Mouse (Mus musculus): Measurements from ENCODE around the gene Ptch1. TPM values are rescaled to one million over a fixed set of nuclear protein-coding genes. Genes with fewer than 3 reads are reported as not detected.
A peak's percentile ranks its signal among the peaks of the same experiment; 100 is the strongest.

Ptch1 gene
- polyA plus RNA-seq (2015; fragmentation: Nextera tagmentation; extraction: Ambion mirVana), result 19.2 and 22.1 TPM in 2 replicates

DNA sequence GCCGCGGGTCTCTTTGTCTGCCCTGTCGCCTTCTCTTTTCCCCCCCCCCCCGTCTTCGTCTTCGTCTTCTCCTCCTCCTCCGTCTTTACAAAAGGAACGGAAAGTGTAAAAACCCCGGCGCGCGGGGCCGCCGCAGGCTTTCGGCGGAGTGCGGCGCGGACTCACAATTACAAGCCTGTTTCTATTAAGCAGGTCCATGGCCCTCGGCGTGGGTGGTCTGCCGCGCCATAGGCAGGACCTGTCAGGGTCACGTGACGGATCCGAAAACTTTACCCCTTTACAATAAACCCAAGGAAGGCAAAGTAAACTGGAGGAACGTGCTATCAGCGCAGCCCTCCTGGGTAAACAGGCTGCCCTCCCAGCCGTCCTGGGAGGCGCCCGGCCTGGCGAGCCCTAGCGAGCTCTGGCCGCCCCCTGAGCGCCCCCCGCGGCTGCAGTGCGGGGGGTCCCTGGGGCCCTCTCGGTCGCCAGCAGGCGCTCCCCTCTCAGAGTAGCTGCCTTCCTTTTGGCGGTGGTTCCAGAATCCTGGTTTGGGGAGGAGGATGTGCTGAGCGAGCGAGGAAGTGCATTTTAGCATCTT lies at the start of gene Ptch1:
Gene Ptch1 (minus strand): TSS at position 343 of the 580 bp plus-strand sequence.
- no peaks in the 10 kb centered on the region for H3K9me3 ChIP-seq
- peak; percentile 55 for ATAC-seq (ENCODE audit: low read depth)
- peaks cover 42% of the 10 kb centered on the region for H3K4me1 ChIP-seq (replicated peaks)
- WGBS, result under 1% methylated on average over 41 of the region's 44 CpGs
- peak within 1 kb of the TSS; percentile 71 for H3K4me3 ChIP-seq
- peaks cover 53% of the 10 kb centered on the region for H3K27me3 ChIP-seq
- peak within 1 kb of the TSS; percentile 97 for H3K9ac ChIP-seq
- no peaks in the 10 kb centered on the region for H3K36me3 ChIP-seq
- H3K4me2 ChIP-seq, result peak within 1 kb of the TSS; percentile 95
- H3K27ac ChIP-seq (replicated peaks), result peak within 1 kb of the TSS; percentile 96

DNA sequence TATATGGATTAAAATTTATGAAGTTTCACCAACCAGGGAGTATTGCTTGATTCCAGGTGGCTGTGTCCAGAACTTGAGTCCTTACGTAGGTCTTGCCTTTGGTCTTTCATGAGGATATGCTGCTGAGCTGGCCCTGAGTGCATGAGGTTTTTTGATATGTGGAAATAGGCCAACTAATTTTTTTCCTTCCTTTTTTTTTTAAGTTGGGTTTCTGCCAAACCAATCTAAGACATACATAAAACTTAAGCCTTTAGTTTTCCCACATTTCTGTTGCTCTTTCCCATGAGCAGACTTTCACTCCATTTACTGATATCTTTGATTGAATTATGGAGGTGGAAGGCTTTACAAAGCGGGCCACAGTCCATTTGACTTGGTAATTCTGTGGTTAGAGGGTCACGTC lies 47.9 kb upstream of the Ptch1 start:
- ATAC-seq (ENCODE audit: low read depth), result no peak
- Histone ChIP-seq H3K4me3 (no peak overlapping the region), H3K27ac (replicated peaks) (no peak overlapping the region), H3K36me3 (no peaks in the 10 kb centered on the region), H3K27me3 (no peaks in the 10 kb centered on the region), H3K9me3 (no peaks in the 10 kb centered on the region), H3K4me1 (replicated peaks) (no peaks in the 10 kb centered on the region), H3K4me2 (no peak overlapping the region), H3K9ac (no peak overlapping the region)
- WGBS, result 59% methylated on average over 3 of the region's 3 CpGs

DNA sequence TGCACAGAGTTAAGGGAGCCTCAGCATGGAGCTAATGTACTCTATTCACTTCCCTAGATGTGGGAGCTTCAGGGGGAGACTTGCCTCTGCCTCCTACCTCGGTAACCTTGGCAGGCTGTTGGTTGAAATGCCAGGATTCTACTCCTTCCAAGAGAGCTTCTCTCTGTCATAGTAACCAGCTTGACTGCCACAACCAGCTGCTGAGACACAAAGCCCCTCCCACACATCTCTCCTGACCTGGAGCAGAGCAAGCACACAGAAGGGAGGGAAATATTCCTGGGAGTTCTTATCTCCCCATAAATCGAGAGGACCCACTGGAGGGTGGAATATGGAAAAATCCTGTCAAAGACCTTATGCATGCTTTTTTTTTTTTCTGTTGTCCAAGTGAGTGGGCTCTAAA lies 39.8 kb upstream of the Ptch1 start:
- Histone ChIP-seq H3K9ac (no peak overlapping the region), H3K36me3 (no peaks in the 10 kb centered on the region), H3K27me3 (no peaks in the 10 kb centered on the region), H3K4me1 (replicated peaks) (peaks cover 10% of the 10 kb centered on the region; the same call in 1 of the 2 replicates), H3K9me3 (no peaks in the 10 kb centered on the region), H3K4me2 (no peak overlapping the region), H3K27ac (replicated peaks) (no peak overlapping the region), H3K4me3 (no peak overlapping the region)
- WGBS, result 67% methylated on average over 2 of the region's 2 CpGs
- no peak for ATAC-seq (ENCODE audit: low read depth)

DNA sequence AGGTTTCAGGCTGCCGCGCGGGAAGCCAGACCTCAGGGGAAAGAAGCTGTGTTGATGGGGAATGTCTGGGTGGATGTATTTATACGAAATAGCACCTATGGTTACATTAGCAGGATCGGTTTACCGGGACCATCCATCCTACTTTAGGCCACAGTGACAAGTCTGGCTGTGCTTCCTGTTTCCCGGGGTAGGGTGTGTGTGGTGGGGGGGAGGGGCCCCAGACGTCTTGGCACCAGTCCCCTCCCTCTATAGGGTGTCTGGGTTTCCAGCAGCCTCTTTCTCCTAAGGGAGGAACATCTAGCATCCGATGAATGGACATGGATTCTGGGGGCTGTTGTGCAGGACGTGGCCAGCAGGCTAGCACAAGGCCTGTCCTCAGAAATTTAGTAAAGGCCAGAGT lies 36.3 kb upstream of the Ptch1 start:
- Histone ChIP-seq H3K9me3 (no peaks in the 10 kb centered on the region), H3K4me3 (no peak overlapping the region), H3K4me1 (replicated peaks) (peaks cover 10% of the 10 kb centered on the region; the same call in 1 of the 2 replicates), H3K27me3 (no peaks in the 10 kb centered on the region), H3K36me3 (no peaks in the 10 kb centered on the region), H3K9ac (no peak overlapping the region), H3K4me2 (no peak overlapping the region), H3K27ac (replicated peaks) (no peak overlapping the region)
- no peak for ATAC-seq (ENCODE audit: low read depth)
- 32% methylated on average over 10 of the region's 10 CpGs for WGBS

DNA sequence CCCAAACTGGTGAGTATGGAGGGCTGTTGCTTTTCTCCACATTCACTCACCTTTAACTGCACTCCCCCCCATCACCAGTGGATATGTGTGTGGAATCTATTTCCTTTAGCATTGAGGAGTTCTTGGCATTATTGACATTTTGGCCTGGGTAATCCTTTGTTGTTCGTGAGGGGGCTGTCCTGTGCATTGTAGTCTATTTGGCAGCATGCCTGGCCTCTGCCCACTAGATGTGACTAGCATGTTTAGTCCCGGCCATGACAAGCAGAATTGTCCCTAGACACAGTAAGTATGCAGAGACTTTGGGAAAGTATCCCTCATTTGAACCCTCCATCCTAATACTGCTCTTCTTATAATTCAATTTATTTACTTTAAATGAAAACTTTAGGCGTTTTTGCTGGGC lies 24.2 kb upstream of the Ptch1 start:
- Histone ChIP-seq H3K27ac (replicated peaks) (no peak overlapping the region), H3K4me1 (replicated peaks) (peaks cover 8% of the 10 kb centered on the region; the same call in 1 of the 2 replicates), H3K4me3 (no peak overlapping the region), H3K9me3 (no peaks in the 10 kb centered on the region), H3K9ac (no peak overlapping the region), H3K36me3 (no peaks in the 10 kb centered on the region), H3K27me3 (no peaks in the 10 kb centered on the region), H3K4me2 (no peak overlapping the region)
- 53% methylated on average over 3 of the region's 3 CpGs for WGBS
- peak; percentile 69 for ATAC-seq (ENCODE audit: low read depth)

DNA sequence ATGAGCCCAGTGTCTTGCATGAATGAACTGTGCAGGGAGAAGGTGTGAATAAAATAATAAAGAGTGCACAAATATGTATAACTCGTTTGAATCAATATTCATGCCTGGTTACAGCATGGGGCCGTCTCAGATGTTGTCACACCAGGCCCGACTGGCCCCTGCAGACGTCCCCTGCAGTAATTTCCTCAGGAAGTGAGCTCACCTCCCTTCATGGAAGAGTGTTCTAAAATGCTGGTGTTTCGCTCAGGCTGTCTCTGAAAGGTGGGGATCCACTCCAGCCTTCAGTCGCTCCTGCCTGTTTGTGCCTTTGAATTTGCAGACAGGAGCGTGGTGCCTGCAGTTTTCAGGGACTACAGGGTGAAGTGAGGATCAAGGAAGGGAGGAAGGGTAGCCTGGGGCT lies 22.5 kb upstream of the Ptch1 start:
- WGBS, result 73% methylated on average over 7 of the region's 7 CpGs
- Histone ChIP-seq H3K4me1 (replicated peaks) (peaks cover 8% of the 10 kb centered on the region; the same call in 1 of the 2 replicates), H3K27me3 (no peaks in the 10 kb centered on the region), H3K9ac (no peak overlapping the region), H3K27ac (replicated peaks) (no peak overlapping the region), H3K9me3 (no peaks in the 10 kb centered on the region), H3K4me2 (no peak overlapping the region), H3K36me3 (no peaks in the 10 kb centered on the region), H3K4me3 (no peak overlapping the region)
- ATAC-seq (ENCODE audit: low read depth), result no peak

DNA sequence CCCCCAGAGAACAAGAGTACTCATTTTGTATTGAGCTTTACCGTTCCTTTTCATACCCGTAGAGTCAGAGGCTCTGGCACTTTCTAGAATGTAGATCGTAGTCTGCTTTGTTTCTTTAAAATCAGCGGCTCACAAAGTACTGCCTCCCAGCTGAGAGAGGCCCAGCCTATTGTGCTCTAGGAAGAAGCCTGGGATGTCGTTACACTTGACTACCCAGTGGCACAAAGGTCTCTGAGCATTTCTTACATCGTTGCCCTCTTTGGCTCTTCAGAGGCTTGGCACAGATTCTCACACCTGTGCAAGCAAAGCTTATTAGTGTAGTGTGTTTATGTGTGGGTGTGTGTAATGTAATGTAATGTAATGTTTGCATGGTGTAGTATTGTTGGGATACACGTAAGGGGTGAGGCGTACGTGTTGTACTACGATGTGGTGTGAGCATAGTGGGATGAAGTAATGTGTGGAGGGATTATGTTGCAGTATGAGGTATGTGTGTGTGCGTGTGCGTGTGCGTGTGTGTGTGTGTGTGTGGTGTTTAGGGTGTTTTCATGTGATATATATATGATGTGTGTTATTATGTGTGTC lies 20.2 kb upstream of the Ptch1 start:
- H3K36me3 ChIP-seq, result no peaks in the 10 kb centered on the region
- no peak overlapping the region for H3K4me2 ChIP-seq
- 55% methylated on average over 13 of the region's 13 CpGs for WGBS
- H3K9me3 ChIP-seq, result no peaks in the 10 kb centered on the region
- ATAC-seq (ENCODE audit: low read depth), result 0 out of 2 replicates have a peak, but pooled peaks have one; percentile 34
- H3K9ac ChIP-seq, result 0 out of 2 replicates have a peak overlapping the region, but pooled peaks have one; percentile 5
- no peak overlapping the region for H3K4me3 ChIP-seq
- no peak overlapping the region for H3K27ac ChIP-seq (replicated peaks)
- H3K27me3 ChIP-seq, result no peaks in the 10 kb centered on the region
- peaks cover 8% of the 10 kb centered on the region; the same call in 1 of the 2 replicates for H3K4me1 ChIP-seq (replicated peaks)

DNA sequence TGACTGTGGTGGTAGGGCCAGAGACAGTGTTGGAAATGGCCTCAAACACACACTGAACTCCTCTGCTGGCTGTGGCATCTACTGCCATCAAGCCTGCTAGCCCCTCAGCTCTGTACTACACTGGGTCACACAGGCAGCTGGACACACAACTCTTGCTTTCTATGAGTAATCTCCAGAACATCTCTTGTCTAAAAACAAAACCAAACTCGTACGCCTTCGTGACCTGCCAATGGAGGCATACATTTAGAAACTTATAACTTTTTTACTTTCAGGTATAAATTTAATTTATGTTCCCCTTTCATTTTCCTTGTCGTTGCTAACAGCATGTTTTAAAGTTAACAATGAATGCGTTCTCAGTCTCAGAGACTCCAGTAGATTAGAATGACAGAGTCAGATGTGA lies 19.4 kb upstream of the Ptch1 start:
- Histone ChIP-seq H3K9me3 (no peaks in the 10 kb centered on the region), H3K27ac (replicated peaks) (no peak overlapping the region), H3K36me3 (no peaks in the 10 kb centered on the region), H3K4me1 (replicated peaks) (peaks cover 8% of the 10 kb centered on the region; the same call in 1 of the 2 replicates), H3K4me3 (no peak overlapping the region), H3K4me2 (no peak overlapping the region), H3K9ac (no peak overlapping the region), H3K27me3 (no peaks in the 10 kb centered on the region)
- ATAC-seq (ENCODE audit: low read depth), result no peak
- 82% methylated on average over 5 of the region's 5 CpGs for WGBS

DNA sequence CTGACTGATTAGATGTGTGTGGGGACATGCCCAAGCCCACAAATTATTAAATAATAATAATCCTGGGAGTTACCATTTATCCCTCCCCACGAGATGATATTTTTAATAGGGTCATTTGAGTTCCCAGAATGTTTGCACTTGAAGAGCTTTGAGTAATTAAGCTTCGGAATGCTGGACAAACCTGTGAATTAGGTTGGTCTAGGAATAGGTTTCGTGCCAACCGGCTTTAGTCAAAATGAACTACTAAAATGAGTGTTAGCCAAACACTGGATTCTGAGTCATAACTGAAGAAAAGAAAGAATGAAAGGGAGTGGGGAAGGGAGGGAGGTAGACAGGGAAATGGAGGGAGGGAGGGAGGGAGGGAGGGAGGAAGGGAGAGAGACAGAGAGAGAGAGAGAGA lies 1.2 kb upstream of the Ptch1 start:
- Histone ChIP-seq H3K4me3 (no peak overlapping the region), H3K4me1 (replicated peaks) (peaks cover 30% of the 10 kb centered on the region), H3K27me3 (peaks cover 45% of the 10 kb centered on the region), H3K27ac (replicated peaks) (no peak overlapping the region), H3K9me3 (no peaks in the 10 kb centered on the region), H3K4me2 (0 out of 2 replicates have a peak overlapping the region, but pooled peaks have one; percentile 95), H3K9ac (no peak overlapping the region), H3K36me3 (no peaks in the 10 kb centered on the region)
- no peak for ATAC-seq (ENCODE audit: low read depth)
- 64% methylated on average over 4 of the region's 4 CpGs for WGBS

DNA sequence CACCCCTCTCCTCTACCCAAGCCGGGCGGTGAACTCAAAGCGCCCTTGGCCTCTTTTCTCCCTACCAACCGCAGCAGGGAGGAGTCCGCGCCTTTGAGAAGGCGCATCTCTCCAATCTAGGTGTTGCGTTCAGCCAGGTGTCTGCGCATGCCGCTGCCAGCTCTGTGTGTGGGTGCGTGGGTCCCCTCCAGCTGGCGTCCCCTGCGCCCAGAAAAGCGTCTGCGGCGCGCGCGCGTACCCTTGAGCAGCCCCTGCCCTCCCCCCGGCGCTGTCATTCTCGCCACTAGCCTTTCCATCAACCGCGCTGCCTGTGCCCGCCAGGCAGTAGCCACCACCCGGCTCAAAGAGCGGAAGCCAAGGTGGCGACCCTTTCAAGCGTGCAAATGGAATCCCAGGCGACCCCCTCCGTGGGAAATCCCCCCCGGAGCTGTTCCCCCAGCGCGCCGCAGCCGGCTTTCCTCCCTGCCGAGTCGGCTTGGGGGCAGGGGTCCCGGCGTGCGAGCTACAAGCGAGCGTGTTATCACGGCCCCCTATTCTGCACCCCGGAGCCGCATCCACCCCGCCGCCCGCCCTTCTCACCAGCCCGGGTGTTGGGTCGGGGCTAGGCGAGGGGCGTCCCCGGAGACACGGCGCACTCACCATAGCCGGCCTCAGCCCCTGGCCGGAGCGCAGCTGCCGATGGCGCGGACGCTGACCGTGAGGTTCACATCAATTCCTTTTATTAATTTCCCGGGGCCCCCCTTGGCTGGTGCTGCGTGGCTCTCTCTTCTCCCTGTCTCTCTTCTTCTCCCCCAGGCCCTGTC lies 744 bp downstream of the Ptch1 start:
- H3K36me3 ChIP-seq, result no peaks in the 10 kb centered on the region
- ATAC-seq (ENCODE audit: low read depth), result peak; percentile 65
- peaks cover 44% of the 10 kb centered on the region for H3K4me1 ChIP-seq (replicated peaks)
- H3K27ac ChIP-seq (replicated peaks), result peak overlapping the region; percentile 96
- peak overlapping the region; percentile 71 for H3K4me3 ChIP-seq
- WGBS, result 0% methylated on average over 67 of the region's 67 CpGs
- peaks cover 53% of the 10 kb centered on the region for H3K27me3 ChIP-seq
- H3K9ac ChIP-seq, result peak overlapping the region; percentile 97
- peak overlapping the region; percentile 95 for H3K4me2 ChIP-seq
- H3K9me3 ChIP-seq, result no peaks in the 10 kb centered on the region

DNA sequence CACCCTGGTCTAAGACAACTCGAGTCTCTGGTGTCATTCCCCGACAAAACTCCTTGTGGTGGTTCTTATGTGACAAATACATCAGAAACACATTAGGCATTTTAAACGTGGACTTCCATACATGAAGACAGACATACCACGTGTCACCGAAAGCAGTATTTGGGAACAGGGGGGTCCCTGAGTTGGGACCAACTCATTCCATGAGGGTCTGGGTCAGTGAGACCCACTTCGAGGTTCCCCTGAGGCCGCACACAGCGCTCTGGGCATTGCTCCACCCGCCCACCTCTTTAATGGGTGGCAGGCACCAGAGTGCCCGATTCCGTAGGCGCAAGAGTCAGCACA lies 1.3 kb downstream of the Ptch1 start:
- Histone ChIP-seq H3K4me3 (peak overlapping the region; percentile 71), H3K4me2 (peak overlapping the region; percentile 95), H3K9me3 (no peaks in the 10 kb centered on the region), H3K27ac (replicated peaks) (peak overlapping the region; percentile 96), H3K9ac (peak overlapping the region; percentile 97), H3K27me3 (peaks cover 53% of the 10 kb centered on the region), H3K36me3 (no peaks in the 10 kb centered on the region), H3K4me1 (replicated peaks) (peaks cover 47% of the 10 kb centered on the region)
- peak; percentile 11; the same call in 1 of the 2 replicates for ATAC-seq (ENCODE audit: low read depth)
- 1% methylated on average over 12 of the region's 12 CpGs for whole genome bisulfite sequencing

DNA sequence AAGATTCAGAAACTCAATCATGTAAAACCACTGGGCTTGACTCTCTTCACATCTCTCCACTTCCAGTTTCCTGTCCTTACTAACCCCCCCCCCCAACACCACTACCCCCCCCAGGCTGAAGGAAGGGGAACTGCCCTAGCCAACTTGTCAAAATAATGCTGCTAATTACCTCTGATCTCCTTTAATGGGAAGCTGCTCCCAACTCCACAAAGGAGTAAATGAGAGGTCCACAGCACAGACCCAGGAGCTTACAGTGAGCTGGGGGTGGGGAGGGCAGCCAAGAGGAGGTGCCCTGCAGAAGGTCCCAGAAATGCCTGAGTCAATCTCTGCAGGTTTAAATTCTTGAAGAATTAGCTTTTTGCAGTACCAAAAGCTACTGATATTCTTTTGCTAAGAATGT lies 2.9 kb downstream of the Ptch1 start:
- Histone ChIP-seq H3K9me3 (no peaks in the 10 kb centered on the region), H3K27ac (replicated peaks) (no peak overlapping the region), H3K9ac (peak overlapping the region; percentile 97)

More for the DNA sequence above, 2.9 kb downstream of the Ptch1 start:
- Histone ChIP-seq H3K4me3 (peak overlapping the region; percentile 71), H3K4me2 (peak overlapping the region; percentile 95), H3K4me1 (replicated peaks) (peaks cover 54% of the 10 kb centered on the region), H3K27me3 (peaks cover 42% of the 10 kb centered on the region), H3K36me3 (no peaks in the 10 kb centered on the region)
- ATAC-seq (ENCODE audit: low read depth), result no peak
